Mouse (Mus musculus): ENCODE results near the gene Ercc6l2. TPM values are rescaled to one million over a fixed set of nuclear protein-coding genes. Genes with fewer than 3 reads are reported as not detected.

Gene Ercc6l2
- total and polyA plus RNA-seq, 3 experiments = 12.9 to 30.0 (median 25.5) TPM

- peak; percentile 32 for DNase-seq
Observed at GRCm38 (mm10) chr13:63929917-63930515, 115.0 kb downstream of the Ercc6l2 start.

- no peak for DNase-seq
Observed at GRCm38 (mm10) chr13:63930525-63930924, 115.5 kb downstream of the Ercc6l2 start.

- no peak for DNase-seq
Observed at GRCm38 (mm10) chr13:63936369-63936768, 121.3 kb downstream of the Ercc6l2 start.

- no peak for DNase-seq
Observed at GRCm38 (mm10) chr13:63940257-63940656, 125.2 kb downstream of the Ercc6l2 start.

GRCm38 (mm10) chr13:63941170-63941569, 126.1 kb downstream of the Ercc6l2 start:
- no peak for DNase-seq

- DNase-seq = no peak
Observed at GRCm38 (mm10) chr13:63943605-63944004, 128.6 kb downstream of the Ercc6l2 start.

GRCm38 (mm10) chr13:63944344-63945021, 129.4 kb downstream of the Ercc6l2 start:
- no peak for DNase-seq

Other genes starting within 250 kb of the Ercc6l2 start
- gene Ptch1, start 241.6 kb upstream of the Ercc6l2 start, total RNA-seq (2021) = 10 to 100 TPM; 30.8 to 57.5 TPM
- gene Ptch1, start 241.6 kb upstream of the Ercc6l2 start, polyA plus RNA-seq (2012; rRNA removed) = 46.7 and 50.1 TPM in 2 replicates